Mouse (Mus musculus): ENCODE results near the gene Pogk. TPM values are rescaled to one million over a fixed set of nuclear protein-coding genes. Genes with fewer than 3 reads are reported as not detected.

Pogk gene
- polyA plus RNA-seq, 1 experiment from 2014 or later = 20.0 TPM

DNA sequence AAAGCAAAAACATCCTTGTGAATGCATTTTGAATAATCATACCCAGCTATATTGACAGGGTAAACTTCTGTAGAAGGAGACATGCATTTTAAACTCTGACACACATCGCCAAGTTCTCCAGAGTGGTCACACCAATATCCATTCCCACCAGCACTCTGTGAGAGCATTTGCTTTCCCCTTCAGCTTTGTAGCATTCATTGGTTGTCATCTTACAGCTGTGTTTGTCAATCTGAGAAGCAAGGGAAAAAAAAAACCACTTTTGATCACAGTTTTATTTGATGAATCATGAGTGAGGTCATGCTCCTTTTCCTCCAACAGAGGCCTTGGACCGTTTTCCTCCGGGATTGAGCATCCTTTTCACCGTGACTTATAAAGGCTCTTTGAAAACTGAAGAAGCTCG, 66.1 kb downstream of the Pogk start:
- Histone ChIP-seq H3K4me3 (ENCODE audit: low read length) (no peak overlapping the region), H3K9me3 (ENCODE audit: control insufficient read depth, low read length) (no peaks in the 10 kb centered on the region), H3K4me1 (ENCODE audit: control insufficient read depth, insufficient read depth, low read length) (no peaks in the 10 kb centered on the region), H3K9ac (ENCODE audit: low read depth, low read length) (no peak overlapping the region), H3K27ac (ENCODE audit: low read depth, low read length) (no peak overlapping the region), H3K4me2 (replicated peaks; ENCODE audit: low read depth, low read length) (no peak overlapping the region), H3K36me3 (ENCODE audit: control insufficient read depth, insufficient read depth, low read length) (no peaks in the 10 kb centered on the region), H3K27me3 (ENCODE audit: control insufficient read depth, insufficient read depth, low read length) (no peaks in the 10 kb centered on the region)
- WGBS = 69% methylated on average over 5 of the region's 5 CpGs
- no peak for ATAC-seq (ENCODE audit: low FRiP score, low TSS enrichment)

- Histone ChIP-seq H3K27me3 (ENCODE audit: control insufficient read depth, insufficient read depth, low read length) (no peaks in the 10 kb centered on the region), H3K4me3 (ENCODE audit: low read length) (no peak overlapping the region), H3K27ac (ENCODE audit: low read depth, low read length) (no peak overlapping the region), H3K9ac (ENCODE audit: low read depth, low read length) (no peak overlapping the region), H3K36me3 (ENCODE audit: control insufficient read depth, insufficient read depth, low read length) (no peaks in the 10 kb centered on the region), H3K4me1 (ENCODE audit: control insufficient read depth, insufficient read depth, low read length) (no peaks in the 10 kb centered on the region), H3K9me3 (ENCODE audit: control insufficient read depth, low read length) (no peaks in the 10 kb centered on the region), H3K4me2 (replicated peaks; ENCODE audit: low read depth, low read length) (no peak overlapping the region)
- 89% methylated on average over 1 of the region's 1 CpGs for WGBS
- no peak for ATAC-seq (ENCODE audit: low FRiP score, low TSS enrichment)
Observed at GRCm38 (mm10) chr1:166342539-166342938, 67.1 kb downstream of the Pogk start.

DNA sequence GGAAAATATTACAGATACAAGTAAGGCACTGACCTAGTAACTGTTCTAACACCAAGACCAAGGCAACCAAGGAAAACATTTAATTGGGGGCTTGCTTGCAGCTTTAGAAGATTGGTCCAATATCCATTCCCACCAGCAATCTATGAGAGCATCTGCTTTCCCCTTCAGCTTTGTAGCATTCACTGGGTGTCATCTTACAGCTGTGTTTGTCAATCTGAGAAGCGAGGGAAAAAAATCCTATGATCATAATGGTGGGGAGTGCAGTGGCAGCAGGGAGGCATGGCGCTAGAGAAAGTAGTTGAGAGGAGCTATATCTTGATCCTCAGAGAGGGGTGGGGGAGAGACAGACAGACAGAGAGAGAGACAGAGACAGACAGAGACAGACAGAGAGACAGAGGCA, 67.6 kb downstream of the Pogk start:
- ATAC-seq (ENCODE audit: low FRiP score, low TSS enrichment) = no peak
- Histone ChIP-seq H3K36me3 (ENCODE audit: control insufficient read depth, insufficient read depth, low read length) (no peaks in the 10 kb centered on the region), H3K4me3 (ENCODE audit: low read length) (no peak overlapping the region), H3K27me3 (ENCODE audit: control insufficient read depth, insufficient read depth, low read length) (no peaks in the 10 kb centered on the region), H3K9ac (ENCODE audit: low read depth, low read length) (no peak overlapping the region), H3K9me3 (ENCODE audit: control insufficient read depth, low read length) (no peaks in the 10 kb centered on the region), H3K4me1 (ENCODE audit: control insufficient read depth, insufficient read depth, low read length) (no peaks in the 10 kb centered on the region), H3K4me2 (replicated peaks; ENCODE audit: low read depth, low read length) (no peak overlapping the region), H3K27ac (ENCODE audit: low read depth, low read length) (no peak overlapping the region)
- 59% methylated on average over 2 of the region's 2 CpGs for WGBS

GRCm38 (mm10) chr1:166339110-166339509, 70.6 kb downstream of the Pogk start:
- Histone ChIP-seq H3K4me1 (ENCODE audit: control insufficient read depth, insufficient read depth, low read length) (no peaks in the 10 kb centered on the region), H3K4me3 (ENCODE audit: low read length) (no peak overlapping the region), H3K27ac (ENCODE audit: low read depth, low read length) (no peak overlapping the region), H3K27me3 (ENCODE audit: control insufficient read depth, insufficient read depth, low read length) (no peaks in the 10 kb centered on the region), H3K9me3 (ENCODE audit: control insufficient read depth, low read length) (no peaks in the 10 kb centered on the region), H3K9ac (ENCODE audit: low read depth, low read length) (no peak overlapping the region), H3K36me3 (ENCODE audit: control insufficient read depth, insufficient read depth, low read length) (no peaks in the 10 kb centered on the region), H3K4me2 (replicated peaks; ENCODE audit: low read depth, low read length) (no peak overlapping the region)
- ATAC-seq (ENCODE audit: low FRiP score, low TSS enrichment) = no peak
- whole genome bisulfite sequencing = 91% methylated on average over 6 of the region's 6 CpGs

Other genes with a start within 250 kb of the Pogk start
- gene Mael, start 171.1 kb downstream of the Pogk start, polyA plus RNA-seq (2014; fragmentation: Nextera tagmentation; extraction: Ambion mirVana) = not detected in 2 replicates
- 1.2 and 1.3 TPM in 2 replicates for gene Ildr2, start 155.7 kb downstream of the Pogk start, polyA plus RNA-seq (2014; fragmentation: Nextera tagmentation; extraction: Ambion mirVana)
- 60.7 and 62.9 TPM in 2 replicates for gene Tada1, start 30.8 kb downstream of the Pogk start, polyA plus RNA-seq (2014; fragmentation: Nextera tagmentation; extraction: Ambion mirVana)
- not detected in 2 replicates for gene Gm4846, start 87.7 kb upstream of the Pogk start, polyA plus RNA-seq (2014; fragmentation: Nextera tagmentation; extraction: Ambion mirVana)
- not detected in 2 replicates for gene Gm4847, start 237.8 kb upstream of the Pogk start, polyA plus RNA-seq (2014; fragmentation: Nextera tagmentation; extraction: Ambion mirVana)

All from kidney, embryonic 14.5 days (tissue).